Mouse (Mus musculus): ENCODE measurements around the gene B3gntl1. TPM values are rescaled to one million over a fixed set of nuclear protein-coding genes. Genes with fewer than 3 reads are reported as not detected.

The B3gntl1 gene
- polyA plus RNA-seq, 1 experiment from 2014 or later: 6.8 TPM

- Histone ChIP-seq H3K4me2 (ENCODE audit: low read depth, severe bottlenecking) (no peak overlapping the region), H3K36me3 (ENCODE audit: control insufficient read depth, insufficient read depth, low read length) (no peaks in the 10 kb centered on the region), H3K4me3 (ENCODE audit: low read depth, low read length) (no peak overlapping the region), H3K27ac (replicated peaks; ENCODE audit: low read depth, low read length) (no peak overlapping the region), H3K4me1 (ENCODE audit: control insufficient read depth, insufficient read depth, low read length) (no peaks in the 10 kb centered on the region), H3K27me3 (ENCODE audit: control insufficient read depth, insufficient read depth, low read length) (no peaks in the 10 kb centered on the region), H3K9ac (ENCODE audit: low read length) (no peak overlapping the region), H3K9me3 (ENCODE audit: control insufficient read depth, low read length) (no peaks in the 10 kb centered on the region)
- no peak for ATAC-seq (ENCODE audit: insufficient number of reproducible peaks, low FRiP score, low TSS enrichment, low read depth)
- no peak for DNase-seq (ENCODE audit: low spot score)
These were observed 91.1 kb downstream of the B3gntl1 start for GRCm38 (mm10) chr11:121581856-121582255.

Other genes starting within 250 kb of the B3gntl1 start
- gene Fn3k, start 238.2 kb downstream of the B3gntl1 start, polyA plus RNA-seq (2014; fragmentation: Nextera tagmentation; extraction: Ambion mirVana): 0.45 and 0.55 TPM in 2 replicates
- gene Tbcd, start 221.2 kb downstream of the B3gntl1 start, polyA plus RNA-seq (2014; fragmentation: Nextera tagmentation; extraction: Ambion mirVana): 35.4 and 36.3 TPM in 2 replicates
- gene Zfp750, start 153.8 kb downstream of the B3gntl1 start, polyA plus RNA-seq (2014; fragmentation: Nextera tagmentation; extraction: Ambion mirVana): 1.5 and 1.9 TPM in 2 replicates
- 4.3 and 5.5 TPM in 2 replicates for gene Metrnl, start 28.4 kb upstream of the B3gntl1 start, polyA plus RNA-seq (2014; fragmentation: Nextera tagmentation; extraction: Ambion mirVana)
- not detected in 2 replicates for gene Ptchd3, start 157.1 kb upstream of the B3gntl1 start, polyA plus RNA-seq (2014; fragmentation: Nextera tagmentation; extraction: Ambion mirVana)